Mouse (Mus musculus) MEL (cell line): ENCODE measurements around the gene Dram1. TPM values are rescaled to one million over a fixed set of nuclear protein-coding genes. Genes with fewer than 3 reads are reported as not detected.
A peak's percentile ranks its signal among the peaks of the same experiment; 100 is the strongest.

ENCODE experiments used
- DNase-seq: peaks from one replicate; pipeline ENCODE4 v3.0.0; 2011; ENCODE audit warnings: low read depth, low spot score
- H3K27ac ChIP-seq: 2 replicates; pipeline ENCODE4 v1.5.1; 2012; ENCODE audit warnings: low read depth, mild to moderate bottlenecking, control low read depth, low read length, moderate library complexity; ENCODE audit not compliant: control insufficient read depth
- H3K27me3 ChIP-seq, 2 experiments: fragments of 150-350 bp in 1 of 2; sonication (generic) in 1 of 2; 2 replicates each; pipeline ENCODE4 v1.6.1; 2012; ENCODE audit warnings: low read length in 2 of 2, mild to moderate bottlenecking in 2 of 2, improper control_type of control experiment in 1 of 2, moderate library complexity in 1 of 2; ENCODE audit not compliant: insufficient read depth in 2 of 2, control insufficient read depth in 1 of 2
- H3K36me3 ChIP-seq, 2 experiments: 2 replicates each; pipeline ENCODE4 v1.6.1; 2012 to 2014; ENCODE audit warnings: low read length in 2 of 2, improper control_type of control experiment in 1 of 2, inconsistent platforms in 1 of 2, mild to moderate bottlenecking in 1 of 2; ENCODE audit not compliant: insufficient read depth in 2 of 2, control insufficient read depth in 1 of 2
- H3K4me1 ChIP-seq, 2 experiments: fragments of 150-350 bp in 1 of 2; sonication (generic) in 1 of 2; 2 replicates each; pipeline ENCODE4 v1.6.1; 2012; ENCODE audit warnings: low read length in 2 of 2, improper control_type of control experiment in 1 of 2, mild to moderate bottlenecking in 1 of 2; ENCODE audit not compliant: insufficient read depth in 2 of 2, control insufficient read depth in 1 of 2
- H3K4me3 ChIP-seq, 2 experiments: fragments of 150-350 bp in 1 of 2; sonication (generic) in 1 of 2; 2 replicates each; pipeline ENCODE4 v1.5.1; 2012; ENCODE audit warnings: low read depth in 2 of 2, low read length in 2 of 2, mild to moderate bottlenecking in 2 of 2, moderate library complexity in 2 of 2, control low read depth in 1 of 2, improper control_type of control experiment in 1 of 2; ENCODE audit not compliant: control insufficient read depth in 1 of 2, insufficient read depth in 1 of 2
- H3K79me2 ChIP-seq: 2 replicates; pipeline ENCODE4 v1.6.1; 2012; ENCODE audit warnings: mild to moderate bottlenecking, low read length, moderate library complexity; ENCODE audit not compliant: control insufficient read depth, poor library complexity, insufficient read depth
- H3K9ac ChIP-seq: 2 replicates; pipeline ENCODE4 v1.6.1; 2012; ENCODE audit warnings: low read depth, mild to moderate bottlenecking, control low read depth, low read length, moderate library complexity; ENCODE audit not compliant: control insufficient read depth, poor library complexity, severe bottlenecking
- H3K9me3 ChIP-seq: fragments of 150-350 bp; sonication (generic); replicated peaks from 2 replicates; pipeline ENCODE4 v1.6.1; 2012; ENCODE audit warnings: mild to moderate bottlenecking, low read length, improper control_type of control experiment, moderate library complexity; ENCODE audit not compliant: insufficient read depth
- CHD1 ChIP-seq: IDR thresholded peaks from 2 replicates; pipeline ENCODE4 v1.6.1; 2012; ENCODE audit warnings: low read depth, mild to moderate bottlenecking, inconsistent platforms, low read length, improper control_type of control experiment
- CTCF ChIP-seq, 3 experiments: IDR thresholded peaks in 2 of 3; conservative IDR thresholded peaks in 1 of 3; 2 replicates each; pipeline ENCODE4 v1.5.1; 2011 to 2012; ENCODE audit warnings: low read length in 3 of 3, low read depth in 2 of 3, mild to moderate bottlenecking in 2 of 3, improper control_type of control experiment in 1 of 3, inconsistent platforms in 1 of 3, mixed read lengths in 1 of 3, moderate library complexity in 1 of 3; ENCODE audit not compliant: control insufficient read depth in 1 of 3, insufficient read depth in 1 of 3, poor library complexity in 1 of 3, severe bottlenecking in 1 of 3
- GABPA ChIP-seq: IDR thresholded peaks from 2 replicates; pipeline ENCODE4 v1.6.1; 2012; ENCODE audit warnings: low read depth, mild to moderate bottlenecking, inconsistent platforms, low read length, improper control_type of control experiment, moderate library complexity
- GATA1 ChIP-seq: IDR thresholded peaks from 2 replicates; pipeline ENCODE4 v1.6.1; 2011; ENCODE audit warnings: low read depth, low read length, improper control_type of control experiment
- HCFC1 ChIP-seq: IDR thresholded peaks from 2 replicates; pipeline ENCODE4 v1.6.1; 2012; ENCODE audit warnings: low read depth, mild to moderate bottlenecking, inconsistent platforms, low read length, improper control_type of control experiment, moderate library complexity
- JUND ChIP-seq: IDR thresholded peaks from 2 replicates; pipeline ENCODE4 v1.6.1; 2011; ENCODE audit warnings: low read depth, mild to moderate bottlenecking, improper control_type of control experiment, low read length
- KAT2A ChIP-seq: conservative IDR thresholded peaks from 2 replicates; pipeline ENCODE4 v1.6.1; 2012; ENCODE audit warnings: low read depth, low read length, improper control_type of control experiment, inconsistent platforms
- MAZ ChIP-seq: IDR thresholded peaks from 2 replicates; pipeline ENCODE4 v1.6.1; 2012; ENCODE audit warnings: low read depth, mild to moderate bottlenecking, inconsistent platforms, low read length, improper control_type of control experiment
- MEF2A ChIP-seq: IDR thresholded peaks from 2 replicates; pipeline ENCODE4 v1.6.1; 2014; ENCODE audit warnings: low read depth, mild to moderate bottlenecking, inconsistent platforms, low read length, improper control_type of control experiment; ENCODE audit not compliant: poor library complexity, insufficient replicate concordance, severe bottlenecking; ENCODE audit errors: extremely low read depth
- MYB ChIP-seq: IDR thresholded peaks from 2 replicates; pipeline ENCODE4 v1.6.1; 2011; ENCODE audit warnings: mild to moderate bottlenecking, low read depth, low read length, improper control_type of control experiment
- NRF1 ChIP-seq: IDR thresholded peaks from 2 replicates; pipeline ENCODE4 v1.6.1; 2014; ENCODE audit warnings: low read depth, mild to moderate bottlenecking, inconsistent platforms, low read length, improper control_type of control experiment, moderate library complexity; ENCODE audit not compliant: poor library complexity, insufficient read depth, severe bottlenecking
- POLR2AphosphoS2 ChIP-seq: IDR thresholded peaks from 2 replicates; pipeline ENCODE4 v1.6.1; 2011; ENCODE audit warnings: low read length, improper control_type of control experiment
- POLR2AphosphoS5 ChIP-seq: IDR thresholded peaks from 2 replicates; pipeline ENCODE4 v1.6.1; 2012; ENCODE audit warnings: low read depth, borderline replicate concordance, mild to moderate bottlenecking, inconsistent platforms, low read length, moderate library complexity, mixed read lengths
- SIN3A ChIP-seq: IDR thresholded peaks from 2 replicates; pipeline ENCODE4 v1.6.1; 2012; ENCODE audit warnings: low read length, improper control_type of control experiment, inconsistent platforms
- TBP ChIP-seq: IDR thresholded peaks from 2 replicates; pipeline ENCODE4 v1.8.0; 2011; ENCODE audit warnings: low read depth, low read length, improper control_type of control experiment
- UBTF ChIP-seq: IDR thresholded peaks from 2 replicates; pipeline ENCODE4 v1.6.1; 2012; ENCODE audit warnings: low read depth, mild to moderate bottlenecking, inconsistent platforms, low read length, improper control_type of control experiment, moderate library complexity, borderline replicate concordance; ENCODE audit not compliant: insufficient read depth
- ZKSCAN1 ChIP-seq: IDR thresholded peaks from 2 replicates; pipeline ENCODE4 v1.6.1; 2012; ENCODE audit warnings: low read depth, mild to moderate bottlenecking, inconsistent platforms, low read length, improper control_type of control experiment, moderate library complexity
- ZMIZ1 ChIP-seq: IDR thresholded peaks from 2 replicates; pipeline ENCODE4 v1.6.1; 2012; ENCODE audit warnings: low read depth, mild to moderate bottlenecking, inconsistent platforms, low read length, improper control_type of control experiment, moderate library complexity
- polyA plus RNA-seq, 2 experiments: library from polyadenylated mRNA; stranded (reverse) in 1 of 2; unstranded in 1 of 2; fragments of >175 nt in 1 of 2; fragments of >200 nt in 1 of 2; gene quantifications; 2 replicates each; pipeline versions ENCODE4 v1.2.1 to v1.2.4; 2012; ENCODE audit warnings: low replicate concordance in 2 of 2, low read depth in 1 of 2; ENCODE audit not compliant: insufficient read length in 2 of 2, insufficient read depth in 1 of 2, missing spikeins in 1 of 2
- total RNA-seq: library from RNA; depleted of rRNA; stranded (reverse); fragments of 300-350 nt; gene quantifications from 2 replicates; pipeline ENCODE4 v1.2.3, GENCODE M21; 2012

Gene Dram1
- total and polyA plus RNA-seq, 3 experiments: 0.17 TPM; not detected in 2

- Histone ChIP-seq H3K27me3 (peaks cover 0 to 2% of the 10 kb centered on the region in 2 experiments; a peak in 1 of 4 replicates), H3K9ac (peak overlapping the region; percentile 58), H3K79me2 (no peaks in the 10 kb centered on the region; the same call in 1 of the 2 replicates), H3K27ac (no peak overlapping the region), H3K9me3 (no peaks in the 10 kb centered on the region), H3K36me3 (peaks cover 0 to 2% of the 10 kb centered on the region in 2 experiments; a peak in 2 of 4 replicates), H3K4me1 (peaks cover 0 to 3% of the 10 kb centered on the region in 2 experiments; a peak in 1 of 4 replicates), H3K4me3 (peak overlapping the region; percentile 66 to 88; a peak in 3 of 4 replicates)
- no peak for TF ChIP-seq POLR2AphosphoS2
- TF ChIP-seq SIN3A: no peak
- TF ChIP-seq CHD1: no peak
- no peak for TF ChIP-seq JUND
- TF ChIP-seq CTCF (IDR thresholded peaks at IDR 0.05 in 2 of 3, conservative IDR thresholded peaks at IDR 0.05 in 1 of 3; ENCODE audit: control insufficient read depth in 1 of 3, insufficient read depth in 1 of 3, low read depth in 2 of 3, low read length in 3 of 3, poor library complexity in 1 of 3, severe bottlenecking in 1 of 3): no peak
- TF ChIP-seq MYB: no peak
- no peak for TF ChIP-seq ZKSCAN1
- TF ChIP-seq GABPA: no peak
- TF ChIP-seq TBP: no peak
- no peak for TF ChIP-seq POLR2AphosphoS5
- no peak for TF ChIP-seq ZMIZ1
- TF ChIP-seq MEF2A: no peak
- TF ChIP-seq MAZ: no peak
- no peak for TF ChIP-seq NRF1
- no peak for TF ChIP-seq HCFC1
- no peak for TF ChIP-seq UBTF
- no peak for TF ChIP-seq KAT2A
- TF ChIP-seq GATA1: no peak
- peak; percentile 57 for DNase-seq
Observed at GRCm38 (mm10) chr10:88356983-88357559, 21.8 kb downstream of the Dram1 start.
